Mouse (Mus musculus): ENCODE data around the gene Tas1r3. TPM values are rescaled to one million over a fixed set of nuclear protein-coding genes. Genes with fewer than 3 reads are reported as not detected.

Gene Tas1r3
- total RNA-seq, 2 experiments from 2014 or later = 0.23 to 0.30 TPM

- no peak overlapping the region for H3K27ac ChIP-seq
- no peak overlapping the region for H3K4me3 ChIP-seq
- intact Hi-C loops (cut with DNase I) = no loop called here
- no peak for TF ChIP-seq CTCF (IDR thresholded peaks at IDR 0.05)
- no peak for DNase-seq (ENCODE audit: extremely low spot score in 1 of 2, low spot score in 2 of 2)
Observed at GRCm38 (mm10) chr4:155849792-155850451, 13.2 kb downstream of the Tas1r3 start.

GRCm38 (mm10) chr4:155849391-155849790 is 13.8 kb downstream of the Tas1r3 start:
- TF ChIP-seq CTCF (IDR thresholded peaks at IDR 0.05) = no peak
- intact Hi-C loops (cut with DNase I) = no loop called here
- DNase-seq (ENCODE audit: extremely low spot score in 1 of 2, low spot score in 2 of 2) = no peak
- Histone ChIP-seq H3K27ac (no peak overlapping the region), H3K4me3 (no peak overlapping the region)

GRCm38 (mm10) chr4:155848434-155849095 is 14.6 kb downstream of the Tas1r3 start:
- Histone ChIP-seq H3K4me3 (peak overlapping the region; percentile 77), H3K27ac (no peak overlapping the region; the same call in 1 of the 2 replicates)
- DNase-seq (ENCODE audit: extremely low spot score in 1 of 2, low spot score in 2 of 2) = no peak
- TF ChIP-seq CTCF (IDR thresholded peaks at IDR 0.05) = no peak
- intact Hi-C loops (cut with DNase I) = no loop called here

- DNase-seq (ENCODE audit: extremely low spot score in 1 of 2, low spot score in 2 of 2) = peak in 1 of 2 experiments; percentile 32
- TF ChIP-seq CTCF (IDR thresholded peaks at IDR 0.05) = no peak
- intact Hi-C loops (cut with DNase I) = loop anchor here (2.0 kb wide), 1 partner anchor 17 kb away; the partner anchor contains the start of gene Aurkaip1
- Histone ChIP-seq H3K27ac (peak overlapping the region; percentile 75), H3K4me3 (peak overlapping the region; percentile 77)
Observed at GRCm38 (mm10) chr4:155847591-155848352, 15.4 kb downstream of the Tas1r3 start.

- H3K4me3 ChIP-seq = peak within 1 kb of the TSS; percentile 77
- peak within 1 kb of the TSS; percentile 91 for H3K27ac ChIP-seq
- peak; percentile 51 for TF ChIP-seq CTCF (IDR thresholded peaks at IDR 0.05)
- DNase-seq (ENCODE audit: extremely low spot score in 1 of 2, low spot score in 2 of 2) = peak; percentile 94 to 99
- intact Hi-C loops (cut with DNase I) = loop anchor here (2.0 kb wide), 1 partner anchor 16 kb away; the partner anchor contains the start of gene Aurkaip1
Observed at GRCm38 (mm10) chr4:155846871-155847578, 16.1 kb downstream of the Tas1r3 start, which contains the start of gene Dvl1. TSS of gene Dvl1 (plus strand) at chr4:155847402.

- Histone ChIP-seq H3K4me3 (no peak overlapping the region), H3K27ac (no peak overlapping the region)
- intact Hi-C loops (cut with DNase I) = no loop called here
- no peak for DNase-seq (ENCODE audit: extremely low spot score in 1 of 2, low spot score in 2 of 2)
- TF ChIP-seq CTCF (IDR thresholded peaks at IDR 0.05) = no peak
Observed at GRCm38 (mm10) chr4:155843231-155843630, 19.9 kb downstream of the Tas1r3 start.

GRCm38 (mm10) chr4:155841651-155842270 is 21.4 kb downstream of the Tas1r3 start:
- H3K4me3 ChIP-seq = no peak overlapping the region
- intact Hi-C loops (cut with DNase I) = no loop called here
- no peak for DNase-seq (ENCODE audit: extremely low spot score in 1 of 2, low spot score in 2 of 2)
- H3K27ac ChIP-seq = no peak overlapping the region
- TF ChIP-seq CTCF (IDR thresholded peaks at IDR 0.05) = no peak

GRCm38 (mm10) chr4:155841003-155841454 is 22.1 kb downstream of the Tas1r3 start:
- intact Hi-C loops (cut with DNase I) = no loop called here
- peak in 1 of 2 experiments; percentile 36 for DNase-seq (ENCODE audit: extremely low spot score in 1 of 2, low spot score in 2 of 2)
- peak; percentile 22 for TF ChIP-seq CTCF (IDR thresholded peaks at IDR 0.05)
- no peak overlapping the region for H3K27ac ChIP-seq
- peak overlapping the region; percentile 38 for H3K4me3 ChIP-seq

- Histone ChIP-seq H3K27ac (no peak overlapping the region; the same call in 1 of the 2 replicates), H3K4me3 (peak overlapping the region; percentile 38)
- DNase-seq (ENCODE audit: extremely low spot score in 1 of 2, low spot score in 2 of 2) = no peak
- no peak for TF ChIP-seq CTCF (IDR thresholded peaks at IDR 0.05)
- intact Hi-C loops (cut with DNase I) = no loop called here
Observed at GRCm38 (mm10) chr4:155840076-155841002, 22.8 kb downstream of the Tas1r3 start.

- intact Hi-C loops (cut with DNase I) = no loop called here
- Histone ChIP-seq H3K4me3 (peak within 1 kb of the TSS; percentile 26; the same call in 1 of the 2 replicates), H3K27ac (no peak within 1 kb of the TSS; the same call in 1 of the 2 replicates)
- DNase-seq (ENCODE audit: extremely low spot score in 1 of 2, low spot score in 2 of 2) = peak in 1 of 2 experiments; percentile 18
- no peak for TF ChIP-seq CTCF (IDR thresholded peaks at IDR 0.05)
Observed at GRCm38 (mm10) chr4:155839483-155839910, 23.7 kb downstream of the Tas1r3 start, which contains the start of gene Mxra8. TSS of gene Mxra8 (plus strand) at chr4:155839680.

Measured in left cerebral cortex, adult 2 months (tissue).